Mouse (Mus musculus) small intestine, adult 2 months (tissue): Measurements from ENCODE around the gene Wdr25. TPM values are rescaled to one million over a fixed set of nuclear protein-coding genes. Genes with fewer than 3 reads are reported as not detected.
A peak's percentile ranks its signal among the peaks of the same experiment; 100 is the strongest.

ENCODE experiments used
- H3K27ac ChIP-seq: fragments of 200-500 bp; 2 replicates; pipeline ENCODE4 v1.5.1; 2012; ENCODE audit warnings: low read depth, low read length, control low read depth, inconsistent platforms; ENCODE audit not compliant: insufficient read depth
- H3K27me3 ChIP-seq: fragments of 200-500 bp; 2 replicates; pipeline ENCODE4 v1.6.1; 2012; ENCODE audit warnings: mild to moderate bottlenecking, moderate library complexity, low read length, inconsistent platforms; ENCODE audit not compliant: control insufficient read depth, insufficient read depth
- H3K36me3 ChIP-seq: fragments of 200-500 bp; 2 replicates; pipeline ENCODE4 v1.6.1; 2012; ENCODE audit warnings: mild to moderate bottlenecking, low read length, control low read depth, inconsistent platforms; ENCODE audit not compliant: control insufficient read depth, insufficient read depth
- H3K4me1 ChIP-seq: fragments of 200-500 bp; 2 replicates; pipeline ENCODE4 v1.6.1; 2012; ENCODE audit warnings: low read length, inconsistent platforms, mixed read lengths; ENCODE audit not compliant: control insufficient read depth, insufficient read depth, insufficient read length
- H3K4me3 ChIP-seq: fragments of 200-500 bp; 2 replicates; pipeline ENCODE4 v1.5.1; 2012; ENCODE audit warnings: low read depth, mild to moderate bottlenecking, control low read depth, inconsistent platforms, low read length, moderate library complexity
- CTCF ChIP-seq: fragments of 200-500 bp; IDR thresholded peaks from 2 replicates; pipeline ENCODE4 v1.5.1; 2012; ENCODE audit warnings: low read depth, mild to moderate bottlenecking, control low read depth, inconsistent platforms, low read length, moderate library complexity, mixed read lengths; ENCODE audit not compliant: insufficient replicate concordance, insufficient read length; ENCODE audit errors: extremely low read depth
- POLR2A ChIP-seq: fragments of 200-500 bp; IDR thresholded peaks from 2 replicates; pipeline ENCODE4 v1.6.1; 2012; ENCODE audit warnings: low read depth, mild to moderate bottlenecking, control low read depth, inconsistent platforms, low read length, moderate library complexity
- WGBS: fragments of 180-500 bp; shearing (Covaris S2); methylation state at CpG from one replicate; pipeline ENCODE4 v1.1.7; 2018; 5-methylcytosine and 5-hydroxymethylcytosine counted together
- polyA plus RNA-seq: library from polyadenylated mRNA; depleted of rRNA; stranded (reverse); fragments of >200 nt; gene quantifications from 2 replicates; pipeline ENCODE4 v1.2.3, GENCODE M21; 2012; rRNA removed

Wdr25 gene
- polyA plus RNA-seq, 1 experiment = 8.8 TPM

GRCm38 (mm10) chr12:109074106-109074505 is 180.7 kb downstream of the Wdr25 start:
- 71% methylated on average over 6 of the region's 6 CpGs for WGBS
- H3K36me3 ChIP-seq = no peaks in the 10 kb centered on the region
- TF ChIP-seq POLR2A = no peak
- TF ChIP-seq CTCF = no peak
- H3K4me3 ChIP-seq = no peak overlapping the region
- H3K27ac ChIP-seq = no peak overlapping the region
- no peaks in the 10 kb centered on the region; the same call in 1 of the 2 replicates for H3K4me1 ChIP-seq
- H3K27me3 ChIP-seq = no peaks in the 10 kb centered on the region

- H3K27me3 ChIP-seq = no peaks in the 10 kb centered on the region
- no peaks in the 10 kb centered on the region; the same call in 1 of the 2 replicates for H3K4me1 ChIP-seq
- TF ChIP-seq POLR2A = no peak
- no peak for TF ChIP-seq CTCF
- H3K4me3 ChIP-seq = no peak overlapping the region
- no peaks in the 10 kb centered on the region for H3K36me3 ChIP-seq
- WGBS = 69% methylated on average over 2 of the region's 2 CpGs
- H3K27ac ChIP-seq = 0 out of 2 replicates have a peak overlapping the region, but pooled peaks have one; percentile 15
These were observed 181.4 kb downstream of the Wdr25 start for GRCm38 (mm10) chr12:109074777-109075285.

- Histone ChIP-seq H3K4me1 (no peaks in the 10 kb centered on the region), H3K27ac (no peak overlapping the region), H3K36me3 (no peaks in the 10 kb centered on the region), H3K27me3 (no peaks in the 10 kb centered on the region), H3K4me3 (no peak overlapping the region)
- 67% methylated on average over 6 of the region's 6 CpGs for WGBS
- TF ChIP-seq CTCF (no peak), POLR2A (no peak)
These were observed 183.6 kb downstream of the Wdr25 start for GRCm38 (mm10) chr12:109077036-109077435.

Other genes starting within 250 kb of the Wdr25 start
- 211 and 406 TPM in 2 replicates for gene Degs2, start 191.3 kb upstream of the Wdr25 start, polyA plus RNA-seq
- 10.5 and 22.4 TPM in 2 replicates for gene Yy1, start 100.7 kb upstream of the Wdr25 start, polyA plus RNA-seq
- gene Slc25a29, start 57.7 kb upstream of the Wdr25 start, polyA plus RNA-seq = 4.0 and 4.9 TPM in 2 replicates
- 6.4 and 7.9 TPM in 2 replicates for gene Slc25a47, start 57.6 kb upstream of the Wdr25 start, polyA plus RNA-seq
- 49.6 and 65.7 TPM in 2 replicates for gene Wars, start 543 bp downstream of the Wdr25 start, polyA plus RNA-seq
- 1.7 and 1.9 TPM in 2 replicates for gene Begain, start 174.6 kb downstream of the Wdr25 start, polyA plus RNA-seq